Mouse (Mus musculus) brain, adult 10 weeks (tissue): Measurements from ENCODE around the gene Rhoj. TPM values are rescaled to one million over a fixed set of nuclear protein-coding genes. Genes with fewer than 3 reads are reported as not detected.

Source experiments
- polyA plus RNA-seq: library from polyadenylated mRNA; stranded (reverse); fragments of 350-450 nt; fragmentation: Illumina TruSeq; extraction: RNeasy Lipid Tissue Mini Kit (QIAGEN cat#74804); gene quantifications from one replicate; pipeline ENCODE4 v1.2.3, GENCODE M21; 2015; ENCODE audit warnings: low read depth, low replicate concordance

Rhoj gene
- 3.7 TPM for polyA plus RNA-seq

DNA sequence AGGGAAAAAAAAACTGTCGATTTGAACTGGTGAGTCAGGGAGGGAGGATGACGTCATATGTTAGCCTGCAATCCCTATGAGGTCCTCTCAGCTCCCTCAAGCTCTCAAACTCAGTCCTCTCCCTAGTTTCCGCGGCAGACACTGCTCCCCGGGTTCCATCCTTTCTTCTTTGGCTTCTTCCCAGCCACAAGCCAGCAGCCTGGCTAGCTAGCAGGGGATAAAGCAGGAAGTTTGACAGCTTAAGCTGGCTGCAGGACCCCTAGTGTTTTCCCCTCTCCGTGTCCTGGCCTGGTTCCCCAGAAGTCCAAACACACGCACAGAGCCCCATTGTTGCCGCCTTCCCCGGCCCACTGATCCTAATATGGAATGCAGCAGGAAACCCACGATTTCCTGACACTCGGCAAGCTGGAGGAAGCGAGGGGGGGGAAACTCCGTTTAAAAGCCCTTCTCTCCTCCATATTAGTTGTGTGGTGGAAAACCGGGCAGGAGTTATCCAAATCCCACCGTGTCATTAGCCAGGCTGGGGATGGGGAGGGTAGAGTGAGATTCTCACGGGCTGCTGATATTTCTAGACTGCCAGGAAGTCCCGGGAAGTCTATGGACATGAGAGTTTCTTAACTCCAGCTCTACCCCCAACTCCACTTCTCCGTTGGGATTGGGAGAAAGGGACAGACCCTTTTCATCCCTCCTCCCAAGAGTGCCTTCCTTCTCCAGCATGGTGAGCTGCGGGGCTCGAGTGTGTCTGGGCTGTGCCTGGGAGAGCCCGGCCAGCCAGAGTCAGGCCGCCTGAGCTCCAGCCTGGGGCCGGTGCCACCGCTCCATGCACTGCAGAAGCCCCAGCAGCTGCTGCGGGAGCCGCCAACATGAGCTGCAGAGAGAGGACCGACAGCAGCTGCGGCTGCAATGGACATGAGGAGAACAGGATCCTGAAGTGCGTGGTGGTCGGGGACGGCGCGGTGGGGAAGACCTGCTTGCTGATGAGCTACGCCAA is at the start of gene Rhoj:
TSS of gene Rhoj (plus strand) at position 362 of the 991 bp plus-strand sequence.

DNA sequence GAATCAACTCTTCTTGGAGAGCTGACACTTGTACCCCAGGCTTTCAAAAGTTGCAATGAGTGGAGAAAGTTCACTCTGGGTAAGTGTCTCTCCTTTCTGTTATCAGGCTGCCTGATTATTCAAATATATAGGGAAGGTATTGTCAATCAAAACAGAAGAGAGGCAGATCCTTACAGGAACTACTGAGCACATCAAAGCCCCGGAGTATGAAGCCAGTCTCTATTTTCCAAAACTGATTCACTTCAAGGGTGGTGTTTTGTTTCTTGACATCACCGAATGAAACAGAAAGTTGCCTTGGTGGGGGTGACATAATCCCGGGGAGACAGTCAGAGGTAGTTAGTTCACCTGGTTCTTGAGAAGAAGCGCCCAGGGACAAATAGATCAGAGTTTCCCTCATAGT is 108.6 kb downstream of the Rhoj start, which contains the start of gene Gphb5:
TSS of gene Gphb5 (minus strand) at position 101 of the 400 bp plus-strand sequence.

Other genes with a start within 250 kb of the Rhoj start
- gene Kcnh5, start 131.0 kb upstream of the Rhoj start, polyA plus RNA-seq: 14.6 TPM
- not detected for gene Gphb5, start 108.5 kb downstream of the Rhoj start, polyA plus RNA-seq